Mouse (Mus musculus): ENCODE results near the gene Adamts2.

- no peak for TF ChIP-seq POLR2A (IDR thresholded peaks at IDR 0.05; ENCODE audit: extremely low read depth, insufficient read depth, low read length)
- no peak for TF ChIP-seq CTCF (IDR thresholded peaks at IDR 0.05; ENCODE audit: low read depth, low read length)
These were observed 15.2 kb downstream of the Adamts2 start for GRCm38 (mm10) chr11:50617015-50617543.
